Mouse (Mus musculus) heart, postnatal 4 days (tissue): ENCODE measurements around the gene Cgn. TPM values are rescaled to one million over a fixed set of nuclear protein-coding genes. Genes with fewer than 3 reads are reported as not detected.
"Not testable (repeated sequence)": the region's sequence is repeated elsewhere in the genome, so short reads cannot be mapped to it uniquely, and the experiment has no call there.

Source experiments
- DNase-seq: peaks from one replicate; pipeline ENCODE4 v3.0.0; 2021
- total RNA-seq, 2 experiments: library from RNA; stranded (reverse); gene quantifications; 2 replicates each; pipeline ENCODE4 v1.2.3; 2021

Cgn gene
- total RNA-seq, 2 experiments from 2014 or later = 0.52 to 0.79 TPM

- no peak for DNase-seq
These were observed 2.8 kb upstream of the Cgn start for GRCm38 (mm10) chr3:94789071-94789470.

- DNase-seq = no peak
These were observed 959 bp upstream of the Cgn start for GRCm38 (mm10) chr3:94787122-94787780.

GRCm38 (mm10) chr3:94785958-94786357, 334 bp downstream of the Cgn start:
- no peak for DNase-seq

- no peak for DNase-seq
These were observed 2.1 kb downstream of the Cgn start for GRCm38 (mm10) chr3:94784171-94784701.

GRCm38 (mm10) chr3:94783462-94783931, 2.8 kb downstream of the Cgn start:
- no peak for DNase-seq

- DNase-seq = no peak
These were observed 3.4 kb downstream of the Cgn start for GRCm38 (mm10) chr3:94782936-94783335.

GRCm38 (mm10) chr3:94781356-94781755, 4.9 kb downstream of the Cgn start:
- DNase-seq = peak; percentile 12

- no peak for DNase-seq
These were observed 10.4 kb downstream of the Cgn start for GRCm38 (mm10) chr3:94775886-94776285.

GRCm38 (mm10) chr3:94774039-94774438, 12.3 kb downstream of the Cgn start:
- DNase-seq = no peak

- DNase-seq = not testable (repeated sequence)
These were observed 20.8 kb downstream of the Cgn start for GRCm38 (mm10) chr3:94765456-94765855.

- DNase-seq = not testable (repeated sequence)
These were observed 21.6 kb downstream of the Cgn start for GRCm38 (mm10) chr3:94764545-94765292.

- DNase-seq = not testable (repeated sequence)
These were observed 27.9 kb downstream of the Cgn start for GRCm38 (mm10) chr3:94758427-94758826.

- peak; percentile 25 for DNase-seq
These were observed 28.3 kb downstream of the Cgn start for GRCm38 (mm10) chr3:94758056-94758409.

- DNase-seq = not testable (repeated sequence)
These were observed 28.8 kb downstream of the Cgn start for GRCm38 (mm10) chr3:94757251-94758055.

- DNase-seq = no peak
These were observed 40.6 kb downstream of the Cgn start for GRCm38 (mm10) chr3:94745691-94746090.

- DNase-seq = peak; percentile 13
These were observed 62.7 kb downstream of the Cgn start for GRCm38 (mm10) chr3:94723637-94724036.

GRCm38 (mm10) chr3:94718253-94718652, 68.0 kb downstream of the Cgn start:
- not testable (repeated sequence) for DNase-seq

GRCm38 (mm10) chr3:94713424-94713823, 72.9 kb downstream of the Cgn start:
- DNase-seq = not testable (repeated sequence)

GRCm38 (mm10) chr3:94710591-94710990, 75.7 kb downstream of the Cgn start:
- not testable (repeated sequence) for DNase-seq
